Mouse (Mus musculus) adipocyte (in vitro differentiated cells): ENCODE data around the gene Hoxb1.

ENCODE experiments used
- DNase-seq: peaks from one replicate; pipeline ENCODE4 v3.0.0-alpha.2; 2016; ENCODE audit warnings: low spot score

The Hoxb1 gene

DNA sequence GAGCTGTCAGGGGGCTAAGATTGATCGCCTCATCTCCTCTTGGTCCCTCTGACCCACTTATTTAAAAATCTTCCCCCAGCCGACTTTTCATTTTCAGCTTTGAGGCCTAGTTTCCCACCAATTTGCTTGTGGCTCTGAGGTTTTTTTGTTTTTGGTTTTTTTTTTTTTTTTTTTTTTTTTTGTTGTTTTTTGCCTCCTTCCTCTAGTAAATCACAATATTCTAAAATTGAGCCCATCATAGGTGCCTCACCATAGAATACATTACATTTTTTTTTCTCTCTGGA, 15.3 kb upstream of the Hoxb1 start, which contains the start of gene Hoxb2:
Gene Hoxb2 (plus strand): TSS at position 185 of the 284 bp plus-strand sequence.
- no peak for DNase-seq

DNA sequence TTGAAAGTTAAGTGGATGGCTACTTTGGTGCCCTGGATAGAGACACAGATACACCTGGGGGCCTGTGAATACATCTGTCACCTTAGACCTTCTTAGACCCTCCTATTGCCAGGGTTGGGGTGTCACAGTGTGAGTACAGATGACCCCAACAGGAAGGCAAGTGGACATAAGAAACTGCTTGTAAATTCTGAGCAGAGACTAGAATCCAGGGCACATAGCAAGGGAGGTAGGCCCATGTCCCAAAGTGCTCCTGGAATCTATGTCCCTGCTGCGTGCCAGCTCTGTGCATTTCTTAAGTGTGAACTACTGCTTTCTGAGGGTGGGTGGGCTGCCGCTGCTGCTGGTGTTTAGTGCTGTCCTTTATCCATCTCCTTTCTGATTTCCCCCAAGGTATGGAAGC, 14.8 kb upstream of the Hoxb1 start:
- DNase-seq, result peak; percentile 14

DNA sequence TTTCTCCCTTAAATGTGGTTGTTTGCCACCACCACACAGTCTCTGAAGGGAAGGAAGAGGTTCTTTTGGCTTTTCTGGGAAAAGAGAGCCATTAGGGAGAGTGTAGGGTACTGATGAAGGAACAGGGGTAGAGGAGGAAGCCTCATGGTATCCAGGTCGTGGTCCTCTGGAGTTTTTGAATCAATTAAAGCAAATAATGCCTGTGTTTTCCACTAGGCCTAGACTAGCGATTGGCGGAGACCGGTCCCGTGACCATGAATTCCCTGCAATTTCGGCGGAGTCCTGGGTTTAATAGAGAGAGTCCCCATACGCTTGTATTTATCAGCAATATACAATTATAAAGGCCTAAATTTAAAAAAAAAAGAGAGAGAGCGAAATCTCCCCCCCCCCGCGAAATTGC, 14.2 kb upstream of the Hoxb1 start:
- DNase-seq, result peak; percentile 66

DNA sequence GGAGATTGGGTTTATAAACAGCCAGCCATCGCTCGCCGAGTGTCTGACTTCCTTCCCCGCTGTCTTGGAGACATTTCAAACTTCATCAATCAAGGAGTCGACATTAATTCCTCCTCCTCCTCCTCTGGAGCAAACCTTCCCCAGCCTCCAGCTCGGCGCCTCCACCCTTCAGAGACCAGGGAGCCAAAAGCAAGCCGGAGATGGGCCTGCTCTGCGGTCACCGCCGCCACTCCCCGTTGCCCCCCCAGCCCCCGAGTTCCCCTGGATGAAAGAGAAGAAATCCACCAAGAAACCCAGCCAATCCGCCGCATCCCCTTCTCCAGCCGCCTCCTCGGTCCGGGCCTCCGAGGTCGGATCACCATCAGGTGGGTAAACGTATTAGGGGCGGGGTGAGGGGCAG, 13.7 kb upstream of the Hoxb1 start:
- DNase-seq, result peak; percentile 68

DNA sequence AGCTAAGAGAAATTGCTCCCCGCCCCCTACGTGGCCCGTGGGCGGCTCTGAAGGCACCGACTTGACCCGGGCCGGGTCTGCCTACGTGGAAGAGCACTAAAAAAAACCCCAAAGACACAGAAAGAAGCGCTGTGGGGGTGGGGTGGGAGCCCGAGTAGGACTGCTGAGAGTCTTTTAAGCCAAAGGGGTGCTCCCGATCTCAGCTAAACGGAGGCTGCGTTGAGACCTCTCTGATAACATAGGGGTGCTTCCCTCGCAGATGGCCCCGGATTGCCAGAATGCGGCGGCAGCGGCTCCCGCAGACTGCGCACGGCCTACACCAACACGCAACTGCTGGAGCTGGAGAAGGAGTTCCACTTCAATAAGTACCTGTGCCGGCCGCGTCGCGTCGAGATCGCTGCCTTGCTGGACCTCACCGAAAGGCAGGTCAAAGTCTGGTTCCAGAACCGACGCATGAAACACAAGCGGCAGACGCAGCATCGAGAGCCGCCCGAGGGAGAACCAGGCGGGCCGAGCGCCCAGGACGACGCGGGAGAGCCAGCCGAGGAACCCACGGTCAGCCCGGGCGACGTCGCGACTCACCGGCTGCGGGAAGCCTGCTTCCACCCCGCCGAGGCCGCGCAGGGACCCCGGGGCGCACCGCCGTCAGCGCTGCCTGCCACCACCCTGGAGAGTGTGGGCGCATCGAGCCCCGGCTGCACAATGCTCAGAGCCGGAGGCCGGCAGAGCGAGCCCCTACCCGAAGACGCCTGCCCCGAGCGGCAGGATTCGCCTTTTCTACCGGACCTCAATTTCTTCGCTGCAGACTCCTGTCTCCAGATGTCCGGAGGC, 12.6 kb upstream of the Hoxb1 start:
- DNase-seq, result peak; percentile 73

DNA sequence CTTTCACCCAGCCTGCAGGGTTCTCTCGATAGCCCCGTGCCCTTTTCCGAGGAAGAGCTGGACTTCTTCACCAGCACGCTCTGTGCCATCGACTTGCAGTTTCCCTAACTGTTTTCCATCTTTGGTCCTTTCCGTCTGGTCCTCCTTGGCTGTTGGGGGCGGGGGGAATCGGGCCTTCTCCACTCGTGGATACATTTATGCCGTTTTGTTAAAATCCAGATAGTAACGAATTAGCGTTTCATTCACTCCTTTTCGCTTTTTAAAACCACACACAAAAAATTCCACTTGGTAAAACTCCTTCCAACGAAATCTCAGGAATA, 12.1 kb upstream of the Hoxb1 start:
- peak; percentile 70 for DNase-seq

DNA sequence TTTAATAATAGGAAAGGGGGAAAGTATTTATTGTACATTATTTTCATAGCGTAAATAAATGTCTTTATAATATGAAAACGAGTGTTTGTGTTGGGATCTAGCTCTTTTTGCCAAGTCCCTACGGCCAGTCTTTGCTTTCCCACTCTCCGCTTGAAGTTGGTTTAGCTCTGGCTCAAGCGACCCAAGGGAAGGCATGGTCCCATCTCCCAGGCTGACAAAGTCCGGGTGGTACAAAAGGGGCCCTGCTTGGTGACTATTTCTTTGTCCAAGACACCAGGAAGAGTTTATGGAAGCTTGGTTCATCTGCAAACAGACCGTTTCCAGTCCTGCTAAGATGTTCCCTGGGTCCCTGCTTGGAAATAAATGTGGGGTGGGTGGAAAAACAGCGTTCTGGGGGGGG, 11.6 kb upstream of the Hoxb1 start:
- DNase-seq, result peak; percentile 30

DNA sequence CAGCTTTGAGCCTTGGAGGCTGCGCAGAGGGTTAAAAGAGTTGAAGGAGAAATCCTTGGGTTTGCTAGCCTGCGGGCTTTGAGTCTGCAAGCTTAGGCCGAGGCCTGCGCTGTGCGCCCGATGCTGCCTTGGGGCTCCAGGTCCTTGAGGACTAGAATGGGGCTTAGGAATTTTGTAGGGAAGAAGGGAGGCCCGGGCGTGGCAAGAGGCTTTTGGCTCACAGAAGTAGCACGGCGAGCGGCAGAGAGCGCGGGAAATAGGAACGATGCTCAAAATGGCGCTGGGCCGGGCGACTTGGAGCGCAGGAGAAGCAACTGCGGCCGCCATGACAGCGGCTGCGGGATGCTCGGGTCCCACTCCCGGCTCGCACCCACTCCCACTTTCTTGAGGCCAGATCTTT, 11.2 kb upstream of the Hoxb1 start:
- peak; percentile 33 for DNase-seq

DNA sequence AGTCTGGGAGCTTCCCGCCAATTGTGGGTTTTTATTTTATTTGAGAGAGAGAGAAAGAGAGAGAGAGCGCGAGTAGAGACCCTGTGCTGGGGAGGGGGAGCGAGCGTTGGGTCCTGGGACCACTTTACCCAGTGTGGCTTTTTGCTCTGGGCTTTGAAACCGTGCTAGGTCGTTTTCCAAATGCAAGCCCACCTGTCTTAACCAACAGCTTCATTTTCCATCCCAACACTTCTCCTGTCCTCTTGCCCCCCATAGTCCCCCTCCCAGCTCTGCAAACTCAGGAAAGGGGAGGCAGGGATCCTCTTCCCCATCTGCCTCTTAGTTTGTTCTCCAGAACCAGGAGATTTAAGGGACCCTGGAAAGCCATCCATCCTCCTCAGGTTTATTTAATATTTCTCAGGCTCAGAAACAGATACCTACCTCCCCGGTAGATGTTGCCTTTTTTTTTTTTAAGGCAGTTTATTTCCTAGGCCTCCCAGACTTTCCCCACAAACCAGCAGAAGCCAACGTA, 10.7 kb upstream of the Hoxb1 start:
- DNase-seq, result no peak

DNA sequence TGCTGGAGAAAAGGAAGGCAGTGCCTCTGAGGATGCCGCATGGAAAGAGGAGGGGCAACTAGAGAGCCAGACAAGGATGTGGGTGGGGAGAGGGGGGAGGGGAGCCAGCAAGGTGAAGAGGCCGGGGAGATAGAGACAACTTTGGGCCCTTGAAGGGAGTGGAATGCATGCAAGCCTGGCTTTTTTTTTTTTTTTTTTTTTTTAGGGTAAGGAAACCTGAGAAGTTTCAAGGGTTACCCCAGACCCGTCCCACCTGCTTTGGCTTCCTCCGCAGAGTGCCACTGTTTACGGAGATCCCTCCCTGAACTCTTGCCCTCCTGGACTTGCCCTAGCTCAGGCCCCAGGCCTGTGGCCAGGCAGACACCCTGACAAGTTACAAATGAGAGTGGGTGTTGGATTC, 1.7 kb upstream of the Hoxb1 start:
- no peak for DNase-seq

DNA sequence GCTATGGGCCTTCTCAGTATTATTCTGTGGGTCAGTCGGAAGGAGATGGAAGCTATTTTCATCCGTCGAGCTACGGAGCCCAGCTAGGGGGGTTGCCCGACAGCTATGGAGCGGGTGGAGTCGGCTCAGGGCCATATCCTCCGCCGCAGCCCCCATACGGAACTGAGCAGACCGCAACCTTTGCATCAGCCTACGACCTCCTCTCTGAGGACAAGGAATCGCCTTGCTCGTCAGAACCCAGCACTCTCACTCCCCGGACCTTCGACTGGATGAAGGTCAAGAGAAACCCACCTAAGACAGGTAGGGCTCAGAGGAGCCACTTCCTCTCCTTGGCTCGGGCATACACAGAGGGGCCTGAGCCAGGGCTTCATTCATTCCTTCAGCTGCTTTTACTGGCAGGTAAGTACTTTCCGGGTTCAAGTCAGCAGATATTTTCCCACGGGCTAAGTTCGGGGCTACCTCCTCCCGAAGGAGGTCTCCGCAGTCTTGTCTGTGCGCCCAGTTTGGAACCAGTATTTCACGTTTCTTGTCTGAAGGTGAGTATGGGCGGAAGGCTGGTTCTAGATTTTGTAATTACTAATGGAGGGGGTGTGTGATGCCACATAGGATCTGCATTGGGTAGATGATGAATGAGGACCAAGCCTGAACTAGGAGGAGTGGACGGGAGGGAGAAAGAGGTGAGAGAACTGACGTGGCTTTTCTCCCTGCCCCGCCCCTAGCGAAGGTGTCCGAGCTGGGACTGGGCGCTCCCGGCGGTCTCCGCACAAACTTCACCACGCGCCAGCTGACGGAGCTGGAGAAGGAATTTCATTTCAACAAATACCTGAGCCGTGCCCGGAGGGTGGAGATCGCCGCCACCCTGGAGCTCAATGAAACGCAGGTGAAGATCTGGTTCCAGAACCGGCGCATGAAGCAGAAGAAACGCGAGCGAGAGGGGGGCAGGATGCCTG, 815 bp downstream of the Hoxb1 start:
- no peak for DNase-seq

DNA sequence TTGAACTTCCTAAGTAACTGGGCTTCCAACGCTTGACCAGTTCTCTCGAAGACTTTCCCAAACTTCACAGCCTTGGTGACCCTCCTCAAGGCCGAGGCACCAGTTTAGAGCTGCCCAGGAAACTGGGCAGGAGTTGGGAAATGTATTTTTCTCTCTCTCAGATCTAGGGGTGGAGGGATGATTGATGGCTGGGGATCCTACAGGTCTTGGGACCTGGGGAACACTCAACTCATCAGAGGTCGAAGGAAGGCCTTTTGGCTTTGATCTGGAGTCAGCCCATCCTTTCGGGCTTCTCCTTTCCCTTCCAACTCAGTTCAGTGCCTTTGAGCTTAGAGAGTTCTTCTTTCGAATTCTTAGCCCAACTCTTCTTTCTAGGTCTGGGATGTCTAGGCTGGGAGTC, 1.6 kb downstream of the Hoxb1 start:
- no peak for DNase-seq

DNA sequence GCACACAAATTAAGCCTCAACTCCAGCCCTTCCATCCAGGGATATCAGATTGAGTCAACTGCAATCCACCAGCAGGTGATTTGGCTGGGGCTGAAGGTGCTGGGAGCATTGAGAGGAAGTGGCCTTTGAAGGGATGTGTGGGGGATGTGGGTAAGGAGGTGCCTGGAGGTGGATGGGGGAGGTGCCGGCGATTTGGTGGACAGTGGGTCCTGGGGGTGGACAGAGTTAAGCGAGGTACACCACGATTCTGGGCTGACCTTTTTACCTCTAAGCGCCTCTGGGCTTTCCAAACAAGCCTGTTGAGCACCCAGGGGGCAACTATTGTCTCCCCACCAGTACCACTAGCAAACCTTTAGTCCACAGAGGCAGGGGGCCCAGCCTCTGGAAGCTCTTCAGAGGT, 3.1 kb downstream of the Hoxb1 start:
- DNase-seq, result no peak

DNA sequence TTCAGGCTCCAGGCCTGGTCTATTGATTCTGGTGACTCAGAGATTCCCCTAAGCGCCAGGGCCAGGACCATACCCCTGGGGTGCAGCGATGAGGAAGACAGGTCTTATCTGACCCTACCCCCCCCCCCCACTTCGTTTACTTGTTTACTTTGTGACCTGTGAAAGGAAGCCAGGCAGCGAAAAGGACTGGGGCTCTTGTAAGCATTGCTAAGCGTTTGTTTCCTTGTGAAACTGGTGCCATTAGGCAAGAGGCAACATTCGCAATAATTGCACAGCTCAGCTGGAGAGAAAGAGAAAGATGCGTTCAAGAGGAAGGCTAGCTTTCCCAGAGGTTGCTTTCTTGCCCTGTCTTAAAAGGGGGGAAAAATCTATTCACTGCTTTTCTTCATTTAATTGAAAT, 3.6 kb downstream of the Hoxb1 start:
- peak; percentile 34 for DNase-seq

DNA sequence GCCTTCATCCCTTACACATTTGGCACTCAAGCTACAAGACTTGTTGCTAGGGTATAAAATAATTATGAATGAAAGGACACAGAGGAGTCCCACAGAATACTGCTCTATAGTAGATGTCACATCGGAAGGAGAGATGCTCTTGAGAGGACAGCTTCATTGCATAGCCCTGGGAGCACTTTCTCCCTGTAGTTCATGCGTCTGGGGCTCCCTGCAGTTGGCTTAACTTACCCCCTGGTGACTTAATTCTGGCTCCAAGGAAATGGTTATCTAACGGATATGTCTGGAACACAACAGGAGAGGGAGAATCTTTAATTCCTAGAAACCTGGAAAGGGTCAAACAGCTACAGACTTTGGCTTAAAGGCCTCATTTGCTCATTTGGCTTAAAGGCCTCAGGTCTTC, 6.2 kb downstream of the Hoxb1 start:
- DNase-seq, result no peak

DNA sequence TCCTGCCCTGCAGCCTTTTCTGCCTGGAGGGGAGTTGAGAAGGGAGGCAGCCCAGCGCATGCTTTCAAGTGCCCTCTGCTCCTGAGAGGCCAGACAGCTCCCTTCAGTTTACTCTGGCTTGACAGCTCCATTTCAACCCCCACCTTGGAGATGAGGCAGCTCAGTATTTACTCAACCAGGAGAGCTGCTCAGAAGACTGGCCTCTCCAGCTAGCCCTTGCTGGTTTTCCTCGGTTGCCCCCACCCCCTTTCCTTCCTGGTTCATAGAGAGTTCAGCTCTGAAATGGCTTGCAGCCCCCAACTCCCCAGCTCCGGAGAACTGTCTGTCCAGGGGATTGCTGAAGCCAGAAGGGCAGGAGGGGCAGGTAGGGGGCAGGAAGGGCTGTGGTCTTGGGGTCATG, 7.0 kb downstream of the Hoxb1 start:
- no peak for DNase-seq

DNA sequence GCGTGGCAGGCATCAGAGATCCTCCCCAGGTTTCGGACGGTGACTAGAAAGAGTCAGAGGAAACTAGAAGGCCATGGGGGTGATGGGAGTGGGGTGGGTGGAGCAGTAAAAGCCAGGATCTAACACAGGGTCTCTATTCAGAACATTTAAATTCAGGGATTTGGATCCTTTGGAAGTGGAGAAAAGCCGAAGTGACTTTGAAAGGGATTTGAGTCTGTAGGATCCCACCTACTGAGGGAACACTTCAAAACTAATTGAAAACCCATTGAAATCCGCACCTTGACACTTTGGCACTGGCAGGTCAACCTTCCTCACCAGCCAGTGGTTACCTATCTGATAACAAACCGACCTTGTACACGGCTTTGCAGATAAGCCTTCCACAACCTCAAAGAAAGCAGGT, 9.3 kb downstream of the Hoxb1 start:
- DNase-seq, result no peak

DNA sequence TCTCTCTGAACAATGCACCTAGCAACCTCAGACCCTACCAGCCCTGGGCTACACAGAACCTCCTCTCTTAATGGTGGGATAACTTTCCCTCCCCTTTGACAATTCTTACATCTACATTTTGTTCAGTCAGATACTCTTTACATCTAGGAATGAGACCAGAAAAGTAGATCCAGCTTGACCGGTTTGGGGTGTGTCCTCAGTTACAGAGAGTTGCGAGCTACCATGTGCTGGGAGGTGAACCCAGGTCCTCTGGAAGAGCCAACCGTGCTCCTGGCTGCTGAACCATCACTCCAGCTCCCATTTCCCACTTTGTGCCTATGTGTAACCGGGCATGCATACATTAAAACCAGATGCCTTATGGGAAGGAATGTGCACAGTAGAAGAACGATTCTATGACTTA, 17.8 kb downstream of the Hoxb1 start:
- DNase-seq, result no peak

DNA sequence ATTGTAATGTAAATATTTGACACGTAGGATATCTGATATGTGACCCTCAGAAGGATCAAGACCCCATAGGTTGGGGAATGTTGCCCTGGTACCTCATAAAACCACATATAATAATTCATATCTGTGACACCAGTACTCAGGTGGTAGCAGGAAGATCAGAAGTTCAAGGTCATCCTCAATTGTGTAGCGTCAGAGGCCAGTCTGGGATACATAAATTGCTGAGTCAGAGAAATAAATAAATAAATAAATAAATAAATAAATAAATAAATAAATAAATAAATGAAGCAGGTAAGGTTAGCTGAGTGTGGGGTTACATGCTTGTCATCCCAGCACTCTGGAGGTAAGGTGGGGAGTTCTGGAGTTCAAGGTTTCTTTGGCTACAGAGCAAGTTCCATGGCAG, 22.1 kb downstream of the Hoxb1 start:
- no peak for DNase-seq

DNA sequence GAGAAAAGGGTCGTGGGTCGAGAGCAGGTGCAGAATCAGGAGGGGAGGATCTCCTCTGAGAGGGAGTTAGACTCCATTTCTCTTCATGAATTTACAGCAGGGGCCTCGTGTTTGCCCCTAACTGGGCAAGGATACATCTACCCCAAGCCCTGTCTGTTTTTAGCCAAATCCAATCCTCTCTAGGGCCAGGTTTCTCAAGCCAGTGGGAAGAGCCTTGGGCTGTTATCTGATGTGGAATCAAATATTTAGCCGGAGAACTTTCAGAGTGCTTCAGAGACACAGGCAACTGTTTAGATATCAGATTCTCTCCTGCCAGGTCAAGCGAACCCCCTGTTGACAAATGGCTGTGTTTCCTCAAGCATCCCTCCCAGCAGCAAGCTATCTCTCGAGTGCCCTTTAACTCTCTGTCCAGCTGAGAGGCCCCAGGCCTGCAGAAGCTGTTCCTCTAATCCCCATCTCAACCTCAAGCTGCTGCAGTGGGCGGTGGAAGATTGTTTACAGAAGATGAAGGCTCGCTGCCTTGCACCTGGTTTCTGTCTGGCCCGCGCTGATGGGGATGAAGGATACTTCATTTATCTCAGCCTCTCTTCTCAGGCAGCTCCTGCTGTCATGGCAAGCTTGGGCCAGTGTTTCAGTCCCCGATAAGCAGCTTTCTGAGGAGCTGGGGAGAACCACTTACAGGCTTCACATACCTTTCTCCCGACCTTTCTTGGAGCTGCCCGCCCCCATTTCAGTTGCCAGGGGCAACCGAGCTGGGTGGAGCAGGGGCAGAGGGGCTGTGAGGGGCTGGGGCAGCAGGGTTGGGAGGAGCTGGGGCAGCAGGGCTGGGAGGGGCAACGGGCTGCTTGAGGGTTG, 31.4 kb downstream of the Hoxb1 start:
- DNase-seq, result no peak

DNA sequence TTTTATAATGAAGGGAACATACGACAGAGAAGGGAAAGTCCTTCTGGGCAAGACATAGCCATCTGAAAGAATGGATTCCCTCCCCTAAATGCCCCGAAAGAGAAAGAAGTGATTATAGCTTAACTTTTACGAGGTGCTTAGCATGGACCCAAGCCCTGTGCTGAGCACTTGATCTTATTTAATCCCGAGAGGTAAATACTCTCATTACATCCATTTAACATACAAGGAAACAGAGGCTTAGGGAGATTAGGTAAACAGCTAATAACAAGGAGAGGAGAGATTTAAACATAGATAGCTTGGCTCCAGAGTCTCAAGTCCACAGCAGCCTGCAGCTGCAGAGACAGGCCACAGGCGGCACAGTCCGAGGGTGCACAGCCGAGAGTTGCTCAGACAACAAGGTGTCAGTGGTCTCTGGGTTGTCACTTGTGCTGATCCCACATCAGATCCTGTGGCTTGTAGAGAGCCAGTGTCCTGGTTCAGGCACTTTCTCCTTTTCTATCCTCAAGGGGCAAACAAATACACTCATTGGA, 32.3 kb downstream of the Hoxb1 start:
- DNase-seq, result no peak

DNA sequence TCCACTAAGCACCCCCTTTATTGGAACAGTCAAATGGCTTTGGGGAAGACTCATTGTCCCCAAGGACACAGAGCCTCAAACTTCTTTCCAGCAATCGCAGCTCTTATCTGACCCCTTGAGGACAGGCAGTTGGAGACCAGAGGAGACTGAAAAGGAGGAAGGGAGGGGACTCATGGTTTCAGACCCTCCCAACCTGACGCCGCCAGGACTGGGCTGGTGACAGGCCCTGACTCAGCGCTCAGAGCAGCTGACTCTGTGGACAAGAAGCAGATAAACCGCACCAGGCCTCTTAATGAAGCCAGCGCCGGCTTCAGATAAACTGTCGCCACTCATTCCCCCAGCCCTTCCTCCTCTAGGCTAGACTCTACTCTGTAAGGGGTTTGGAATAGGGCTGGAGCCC, 34.4 kb downstream of the Hoxb1 start:
- no peak for DNase-seq
